Mouse (Mus musculus): ENCODE measurements around the gene Emsy. TPM values are rescaled to one million over a fixed set of nuclear protein-coding genes. Genes with fewer than 3 reads are reported as not detected.
A peak's percentile ranks its signal among the peaks of the same experiment; 100 is the strongest.

Emsy gene
- total RNA-seq, 4 experiments from 2014 or later: 56.6 to 65.0 (median 59.1) TPM

DNA sequence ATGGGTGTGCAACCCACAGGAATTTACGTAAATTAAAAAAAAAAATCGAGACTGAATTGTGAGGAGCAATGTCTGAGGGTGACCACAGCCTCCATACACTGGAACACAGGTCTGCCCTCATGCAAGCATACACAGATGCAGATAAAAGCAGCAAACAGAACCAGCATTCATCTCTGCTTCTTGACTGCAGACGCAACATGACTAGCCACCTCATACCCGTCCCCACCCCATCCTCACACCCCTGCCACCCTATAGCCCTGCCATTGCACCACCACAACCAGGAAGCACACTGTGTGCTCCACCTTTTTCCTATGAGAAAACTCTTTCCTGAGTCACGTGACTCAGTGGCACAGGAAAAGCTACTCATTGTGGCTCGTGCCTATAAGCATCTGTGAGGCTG is 76.9 kb downstream of the Emsy start:
- DNase-seq (ENCODE audit: low spot score in 2 of 2): no peak

DNA sequence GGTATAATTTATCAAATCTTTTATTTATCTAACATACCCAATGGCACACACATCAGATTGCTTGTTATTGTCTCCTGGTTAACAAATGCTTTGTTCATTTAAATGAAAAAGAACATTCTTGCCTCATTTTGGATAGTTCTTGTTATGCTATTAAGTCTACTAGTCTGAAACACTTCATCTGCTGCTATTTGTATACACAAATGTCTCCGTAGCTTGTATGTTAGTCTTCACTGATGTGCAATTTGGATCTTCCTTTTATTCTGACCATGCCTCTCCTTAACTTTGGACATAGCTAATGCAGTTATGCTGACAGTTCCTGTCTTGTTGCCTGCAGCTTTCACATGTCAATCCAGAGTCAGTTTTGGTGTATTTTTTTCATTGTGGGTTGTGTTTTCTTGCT is 79.1 kb downstream of the Emsy start:
- no peak for DNase-seq (ENCODE audit: low spot score in 2 of 2)

DNA sequence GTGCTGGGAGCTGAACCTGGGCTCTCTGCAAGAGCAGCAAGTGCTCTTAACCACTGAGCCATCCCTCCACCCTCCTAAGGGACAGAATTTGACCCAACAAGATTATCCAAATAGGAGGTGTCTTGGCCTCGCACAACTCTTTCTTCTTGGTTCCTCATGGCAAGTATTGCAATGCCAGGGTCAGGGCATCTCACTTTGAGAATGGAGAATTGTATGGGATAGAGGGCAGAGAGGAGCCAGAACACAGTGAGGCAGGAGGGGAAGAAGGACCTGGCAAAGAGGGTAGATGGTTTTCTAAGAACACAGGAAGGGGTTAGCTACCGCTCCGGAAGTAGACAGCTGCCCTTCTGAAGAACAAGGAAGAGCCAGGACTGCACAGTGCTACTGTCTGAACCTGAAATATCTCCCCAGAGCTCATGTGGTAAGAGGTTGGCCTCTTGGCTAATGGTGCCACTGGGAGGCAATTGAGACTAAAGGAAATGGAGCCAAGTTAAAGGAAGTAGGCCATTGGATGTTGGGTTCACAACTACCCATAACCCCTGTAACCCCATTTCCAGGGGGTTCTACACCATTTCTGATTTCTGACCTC is 80.8 kb downstream of the Emsy start:
- DNase-seq (ENCODE audit: low spot score in 2 of 2): no peak

DNA sequence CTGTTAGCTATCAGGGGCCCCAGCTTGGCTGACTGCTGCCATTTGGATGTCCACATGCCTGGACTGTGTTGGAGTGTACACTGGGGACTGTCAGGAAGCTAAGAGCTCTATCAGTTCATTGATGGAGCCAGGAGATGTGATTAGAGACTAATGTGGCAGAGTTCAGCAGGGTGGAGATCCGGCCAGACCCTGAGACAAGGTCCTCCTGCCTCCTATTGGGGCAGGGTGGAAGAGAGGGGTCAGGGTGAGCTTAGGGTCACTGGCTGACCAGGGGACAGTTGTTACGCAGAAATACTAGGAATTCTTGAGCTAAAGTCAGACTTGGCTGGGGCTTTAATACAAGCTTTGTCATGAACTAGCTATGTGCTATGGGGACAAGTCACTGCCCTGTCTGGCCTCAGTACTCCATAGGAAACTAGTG is 81.8 kb downstream of the Emsy start:
- no peak for DNase-seq (ENCODE audit: low spot score in 2 of 2)

DNA sequence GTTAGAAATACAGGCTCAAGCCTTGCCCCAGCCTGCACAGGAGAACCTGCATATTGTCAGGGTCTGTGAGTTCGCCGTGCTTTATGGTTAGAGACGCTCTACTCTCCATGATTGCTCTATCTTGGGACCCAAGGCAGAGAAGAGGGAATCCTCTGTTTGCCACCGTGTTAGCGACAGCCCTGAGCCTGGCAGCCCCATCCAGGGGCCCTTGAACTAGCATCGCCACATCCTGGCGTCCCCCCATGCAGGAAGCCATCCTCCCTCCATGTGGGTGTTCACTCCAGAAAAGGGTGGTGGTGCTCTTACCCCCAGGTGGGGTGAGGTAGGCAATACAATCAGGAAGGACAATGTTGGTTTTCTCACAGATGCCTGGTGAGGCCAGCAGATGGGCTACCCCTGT is 82.3 kb downstream of the Emsy start:
- no peak for DNase-seq (ENCODE audit: low spot score in 2 of 2)

DNA sequence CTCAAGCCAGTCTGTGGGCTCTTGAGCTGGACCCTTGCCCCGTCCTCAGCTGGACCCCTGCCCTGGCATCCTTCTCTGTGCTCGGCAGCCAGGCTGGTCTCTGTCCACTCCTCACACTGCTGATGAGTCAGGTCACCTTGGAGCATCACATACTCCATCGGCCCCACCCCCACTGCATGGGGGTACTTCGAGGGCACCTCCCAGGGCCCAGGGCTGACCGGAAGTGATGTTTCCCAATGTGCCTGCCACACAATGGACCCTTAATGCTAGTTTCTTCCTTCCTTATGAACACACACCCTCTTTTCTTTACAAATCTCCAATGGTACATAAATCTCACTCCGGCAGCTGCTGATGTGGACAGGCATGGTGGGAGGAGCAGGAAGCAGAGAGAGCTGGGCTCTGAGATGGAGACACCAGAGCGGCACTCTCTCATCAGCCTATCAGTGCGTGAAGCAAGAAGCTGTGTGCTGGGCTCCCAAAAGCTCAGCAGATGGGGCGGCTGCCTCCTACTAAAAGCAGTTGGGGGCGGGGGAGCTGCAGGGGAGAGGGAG is 83.3 kb downstream of the Emsy start:
- DNase-seq (ENCODE audit: low spot score in 2 of 2): peak in 1 of 2 experiments; percentile 45

DNA sequence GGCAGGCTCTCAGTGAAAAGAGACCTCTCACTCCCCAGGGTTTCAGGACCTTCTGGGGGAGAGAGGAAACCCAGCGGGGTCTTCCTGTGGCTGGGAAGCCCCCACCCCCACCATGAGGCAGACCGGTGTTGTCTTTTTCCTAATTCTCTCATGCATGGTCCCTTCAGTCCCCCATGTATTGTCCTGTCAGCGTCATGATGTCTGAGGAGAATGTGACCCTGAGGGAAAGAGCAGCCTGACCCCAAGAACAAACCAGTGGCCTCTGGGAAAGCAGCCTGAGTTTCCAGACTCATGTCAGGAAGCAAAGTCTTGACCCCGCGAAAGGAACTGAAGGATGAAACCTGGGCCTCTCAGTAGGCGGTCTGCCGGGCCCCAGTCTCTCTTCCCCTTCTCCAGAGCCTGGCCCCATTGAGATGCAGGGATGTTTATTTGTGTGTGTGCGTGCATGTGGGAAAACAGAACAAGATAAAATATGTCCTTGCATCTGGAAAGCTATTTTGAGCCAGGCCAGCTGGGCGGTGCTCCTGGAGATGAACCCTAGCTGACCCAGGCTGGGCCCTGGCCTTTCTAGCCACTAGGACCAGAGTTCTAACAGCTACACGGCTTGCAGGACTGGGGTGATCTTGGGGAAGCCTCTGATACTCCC is 84.2 kb downstream of the Emsy start:
- no peak for DNase-seq (ENCODE audit: low spot score in 2 of 2)

DNA sequence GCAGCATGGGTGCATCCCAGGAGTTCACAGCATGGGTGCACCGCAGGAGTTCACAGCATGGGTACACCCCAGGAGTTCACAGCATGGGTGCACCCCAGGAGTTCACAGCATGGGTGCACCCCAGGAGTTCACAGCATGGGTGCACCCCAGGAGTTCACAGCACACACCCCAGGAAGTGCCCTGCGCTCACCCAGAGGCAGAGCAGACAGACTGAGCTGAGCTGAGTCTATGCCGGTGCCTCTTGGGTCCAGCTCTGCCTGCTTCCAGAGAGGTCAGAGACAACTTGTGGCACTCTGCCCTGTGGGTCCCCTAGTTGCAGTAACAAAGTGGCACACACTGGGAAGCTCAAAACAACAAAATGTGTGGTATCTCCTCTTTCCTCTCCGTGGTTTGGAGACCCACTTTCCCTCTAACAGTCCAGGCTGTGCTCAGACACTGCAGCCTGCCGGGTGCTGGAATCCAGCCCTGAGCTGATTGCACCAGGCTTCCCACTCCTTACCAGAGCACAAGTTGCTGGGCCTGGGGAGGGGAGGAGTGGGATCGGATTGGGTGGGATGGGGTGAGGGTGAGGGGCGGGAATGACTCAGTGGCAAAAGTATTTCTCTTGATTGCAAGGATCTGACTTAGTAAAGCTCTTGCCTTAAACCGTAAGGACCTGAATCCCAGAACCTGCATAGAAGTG is 85.6 kb downstream of the Emsy start:
- no peak for DNase-seq (ENCODE audit: low spot score in 2 of 2)

DNA sequence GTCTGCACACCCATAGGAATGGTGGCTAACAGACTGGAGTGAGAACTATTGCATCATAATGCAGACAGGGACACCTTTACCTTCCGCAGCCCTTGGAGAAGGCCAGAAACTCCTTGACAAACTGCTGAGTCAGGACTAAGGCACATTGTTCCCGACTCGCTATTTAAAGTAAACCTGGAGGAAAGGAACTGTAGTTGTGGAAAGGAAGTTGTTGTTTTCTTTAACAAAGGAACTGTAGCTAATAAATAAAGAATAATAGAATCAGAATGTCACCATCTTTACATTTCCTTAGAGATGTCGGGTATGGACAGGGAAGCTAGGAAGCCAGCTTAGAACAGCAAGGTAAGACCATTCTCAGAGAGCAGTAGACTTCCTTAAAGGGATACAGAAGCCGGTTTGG is 89.5 kb downstream of the Emsy start:
- no peak for DNase-seq (ENCODE audit: low spot score in 2 of 2)

DNA sequence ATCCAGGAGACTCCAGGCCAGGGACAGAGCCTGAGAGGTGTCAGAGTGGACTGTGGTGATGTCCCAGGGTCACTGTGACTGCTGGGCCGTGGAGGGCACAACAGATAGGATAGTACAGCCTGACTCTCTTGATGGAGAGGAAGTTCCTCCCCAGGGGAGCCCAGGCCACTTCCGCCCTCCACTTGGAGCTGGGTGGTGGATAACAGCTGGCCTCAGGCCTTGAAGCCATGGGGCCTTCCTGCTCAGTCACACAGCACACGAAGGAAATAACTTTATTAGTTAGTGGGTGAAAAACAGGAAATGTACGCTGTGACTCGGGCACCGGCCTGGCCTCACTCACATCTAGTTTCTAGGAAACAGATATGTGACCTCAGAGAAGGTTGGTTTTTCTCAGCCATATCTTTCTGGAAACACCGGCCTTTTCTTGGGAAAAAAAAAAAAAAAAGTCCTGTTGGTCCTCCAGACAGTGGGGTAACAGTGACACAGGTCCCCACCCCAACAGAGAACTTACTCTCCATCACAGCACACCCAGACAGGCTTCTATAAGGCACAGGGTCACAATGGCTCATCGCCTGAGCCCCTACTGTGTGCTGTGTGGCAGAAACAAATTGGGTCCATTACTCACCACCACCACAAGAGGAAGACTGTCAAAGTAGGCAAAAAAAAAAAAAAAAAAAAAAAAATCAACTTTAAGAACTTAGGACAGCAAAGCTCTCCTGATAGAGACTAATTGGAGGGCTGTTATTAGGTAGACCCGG is 91.8 kb downstream of the Emsy start:
- no peak for DNase-seq (ENCODE audit: low spot score in 2 of 2)

DNA sequence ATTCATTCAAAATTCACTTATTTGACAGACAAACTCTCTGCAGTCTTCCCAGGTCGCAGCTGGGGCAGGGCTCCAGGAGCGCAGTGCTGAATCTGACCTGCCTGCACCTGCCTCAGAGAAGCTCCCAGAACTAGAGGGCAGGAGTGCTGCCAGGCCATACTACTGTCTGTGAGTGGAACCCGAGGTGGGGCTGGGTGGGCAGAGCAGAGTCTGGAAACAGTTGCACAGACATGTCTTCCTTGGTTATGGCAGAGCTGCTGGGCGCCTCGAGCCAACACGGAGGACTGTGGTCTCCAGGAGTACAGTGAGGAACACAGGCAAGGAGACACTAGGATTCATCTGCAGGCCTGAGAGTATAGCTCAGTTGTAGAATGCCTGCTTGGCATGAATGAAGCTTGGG is 92.6 kb downstream of the Emsy start:
- DNase-seq (ENCODE audit: low spot score in 2 of 2): no peak

DNA sequence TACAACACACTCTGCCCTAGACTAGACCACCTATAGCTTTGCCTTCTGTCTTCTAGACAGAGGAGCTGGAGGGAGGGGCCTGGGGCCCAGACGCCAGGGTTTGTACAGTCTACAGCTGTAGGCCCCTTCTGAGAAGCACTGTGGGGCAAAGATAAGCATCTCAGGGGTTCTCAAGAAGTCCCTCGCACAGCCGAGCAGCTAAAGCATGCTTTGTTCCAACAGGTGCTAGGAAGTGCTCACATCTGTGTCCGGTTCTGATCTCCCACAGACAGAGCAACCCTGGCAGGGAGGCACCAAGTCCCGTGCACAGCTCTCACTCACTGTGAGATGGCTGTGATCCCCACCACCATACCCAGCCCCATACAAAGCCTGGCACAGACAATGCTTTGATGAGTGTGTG is 93.6 kb downstream of the Emsy start:
- no peak for DNase-seq (ENCODE audit: low spot score in 2 of 2)

DNA sequence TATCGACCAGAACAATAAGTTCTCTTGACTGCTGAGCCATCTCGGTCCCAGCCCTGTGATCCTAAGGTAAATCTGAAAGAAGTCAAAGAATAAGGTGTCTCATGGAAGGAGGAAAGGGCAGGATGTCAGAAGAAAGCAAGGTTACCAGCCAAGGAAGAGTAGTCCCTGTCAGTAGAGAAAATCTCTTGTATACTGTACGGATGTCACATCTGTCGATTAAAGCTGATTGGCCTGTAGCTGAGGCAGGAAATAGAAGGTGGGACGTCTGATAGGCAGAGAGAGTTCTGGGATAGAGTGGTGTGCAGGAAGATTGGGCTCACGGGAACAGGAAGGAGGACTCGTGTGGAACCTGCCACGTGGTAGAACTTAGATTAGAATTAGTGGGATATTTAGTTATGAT is 94.4 kb downstream of the Emsy start:
- no peak for DNase-seq (ENCODE audit: low spot score in 2 of 2)

DNA sequence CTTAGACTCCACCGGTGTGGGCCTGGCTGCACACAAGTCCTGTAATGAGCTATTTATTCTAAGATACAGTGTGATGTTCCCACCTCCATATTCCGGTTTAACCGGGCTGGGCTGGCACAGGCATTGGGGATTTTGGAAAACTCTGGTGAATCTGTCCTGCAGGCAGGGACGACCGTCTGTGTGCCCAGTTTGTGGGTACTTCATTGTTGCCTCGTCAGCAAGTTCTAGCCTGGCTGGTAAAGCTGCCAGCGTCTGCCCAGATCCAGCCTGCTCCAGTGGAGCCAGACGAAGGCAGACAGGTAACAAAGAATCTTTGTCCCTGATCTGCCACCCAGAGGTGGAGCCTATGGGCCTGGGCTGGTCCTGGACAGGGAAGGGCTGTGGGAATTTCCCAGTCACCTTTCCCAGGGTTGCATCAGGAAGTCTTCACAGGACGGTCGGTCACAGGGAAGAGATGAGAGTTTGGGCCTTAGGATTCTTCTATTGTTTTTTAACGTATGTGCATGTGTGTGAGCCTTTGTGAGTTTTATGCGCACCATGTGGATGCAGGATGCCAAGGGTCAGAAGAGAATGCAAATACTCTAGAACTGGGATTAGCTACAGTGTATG is 94.9 kb downstream of the Emsy start:
- DNase-seq (ENCODE audit: low spot score in 2 of 2): no peak

DNA sequence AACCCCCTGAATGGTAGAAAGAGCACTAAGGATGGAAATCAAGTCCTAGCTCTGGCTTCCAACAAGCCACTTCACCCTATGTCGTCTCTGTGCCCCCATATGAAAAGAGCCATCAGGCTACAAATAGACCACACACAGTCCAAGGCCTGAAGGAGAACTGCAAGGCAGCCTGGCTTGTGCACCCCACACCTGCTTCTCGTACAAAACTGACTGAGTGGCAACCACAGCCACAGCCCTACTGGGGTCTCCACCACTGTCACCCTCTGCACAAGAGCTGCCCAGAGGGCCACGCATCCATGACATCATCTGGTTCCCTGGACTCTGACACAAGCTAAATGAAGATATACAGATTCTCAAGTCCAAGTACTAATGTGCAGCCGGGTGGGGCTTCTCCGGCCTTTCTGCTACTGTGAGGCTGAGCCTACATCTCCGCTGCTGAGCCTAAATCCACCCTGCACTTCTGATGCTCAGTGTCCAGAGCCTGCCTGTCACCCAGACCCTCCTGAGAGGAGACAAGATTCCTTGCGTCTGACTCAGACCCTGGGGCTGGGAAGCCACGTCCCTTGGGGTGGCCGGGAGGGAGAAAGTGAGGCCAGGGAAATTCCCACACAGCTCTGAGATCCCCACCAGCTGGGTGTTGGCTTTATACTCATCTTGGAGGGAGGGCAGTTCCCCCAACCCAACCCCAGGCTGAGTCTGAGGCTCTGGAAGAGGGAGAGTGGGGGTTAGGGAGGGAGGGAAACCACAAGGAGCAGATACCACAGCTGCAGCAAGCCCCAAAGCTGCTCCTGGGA is 98.3 kb downstream of the Emsy start:
- DNase-seq (ENCODE audit: low spot score in 2 of 2): no peak

DNA sequence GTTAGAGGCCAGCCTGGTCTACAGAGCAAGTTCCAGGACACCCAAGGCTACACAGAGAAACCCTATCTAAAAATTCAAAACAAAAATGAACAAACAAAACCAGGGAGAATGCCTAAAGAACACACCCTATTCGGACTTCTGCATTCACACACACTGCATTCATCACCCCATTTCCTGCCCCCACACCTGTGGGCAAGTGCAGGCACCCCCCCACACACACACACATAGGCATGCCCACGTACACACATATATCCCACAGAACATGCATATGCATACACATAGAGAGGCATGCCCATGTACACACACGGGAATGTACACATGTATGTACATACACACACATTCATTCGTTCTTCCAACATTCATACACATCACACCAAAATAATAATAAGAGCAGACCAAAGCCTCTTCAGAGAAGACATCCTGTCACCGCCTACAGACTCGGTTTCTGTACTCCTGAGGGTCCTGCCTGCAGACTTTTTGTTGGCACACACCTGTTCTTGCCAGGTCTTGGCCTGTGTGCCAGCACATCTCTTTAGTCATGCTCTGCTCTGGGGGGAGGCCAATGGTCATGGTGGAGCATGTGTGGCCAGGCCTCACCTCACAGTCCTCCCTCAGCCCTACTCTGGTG is 99.7 kb downstream of the Emsy start:
- DNase-seq (ENCODE audit: low spot score in 2 of 2): no peak

DNA sequence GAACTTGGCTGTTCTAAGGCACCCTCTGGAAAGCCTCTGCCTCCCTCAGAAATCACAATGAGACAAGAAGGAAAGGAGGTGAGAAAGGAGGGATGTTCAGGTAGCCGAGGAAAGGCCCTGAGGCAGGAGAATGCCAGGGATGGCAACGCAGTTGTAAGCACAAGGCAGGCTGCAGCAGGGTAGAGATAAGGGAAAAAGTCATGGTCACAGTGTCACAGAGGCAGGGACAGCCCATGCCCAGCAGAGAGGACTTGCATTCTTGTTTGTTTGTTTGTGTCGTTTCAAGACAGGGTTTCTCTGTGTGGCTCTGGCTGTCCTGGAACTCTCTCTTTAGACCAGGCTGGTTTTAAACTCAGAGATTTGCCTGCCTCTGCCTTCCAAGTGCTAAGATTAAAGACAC is 105.5 kb downstream of the Emsy start:
- no peak for DNase-seq (ENCODE audit: low spot score in 2 of 2)

DNA sequence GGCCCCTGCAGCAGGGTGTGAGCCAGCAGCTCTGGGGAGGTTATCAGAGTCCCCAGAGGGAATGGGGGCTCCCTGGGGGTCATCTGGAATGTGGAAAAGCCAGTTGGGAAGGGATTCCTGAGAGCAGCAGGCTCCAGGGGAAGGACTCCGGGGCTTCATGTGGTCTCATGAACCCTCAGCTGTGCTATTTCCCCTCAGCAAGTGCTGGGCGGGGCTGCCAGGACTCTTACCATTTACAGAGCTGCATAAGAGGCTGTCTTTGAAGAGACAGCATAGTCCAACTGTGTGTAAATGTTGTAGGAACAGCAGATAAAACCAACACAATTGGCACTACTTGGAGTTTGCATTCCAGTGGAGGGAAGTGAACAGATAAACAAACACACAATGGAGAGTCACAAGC is 106.0 kb downstream of the Emsy start:
- no peak for DNase-seq (ENCODE audit: low spot score in 2 of 2)

DNA sequence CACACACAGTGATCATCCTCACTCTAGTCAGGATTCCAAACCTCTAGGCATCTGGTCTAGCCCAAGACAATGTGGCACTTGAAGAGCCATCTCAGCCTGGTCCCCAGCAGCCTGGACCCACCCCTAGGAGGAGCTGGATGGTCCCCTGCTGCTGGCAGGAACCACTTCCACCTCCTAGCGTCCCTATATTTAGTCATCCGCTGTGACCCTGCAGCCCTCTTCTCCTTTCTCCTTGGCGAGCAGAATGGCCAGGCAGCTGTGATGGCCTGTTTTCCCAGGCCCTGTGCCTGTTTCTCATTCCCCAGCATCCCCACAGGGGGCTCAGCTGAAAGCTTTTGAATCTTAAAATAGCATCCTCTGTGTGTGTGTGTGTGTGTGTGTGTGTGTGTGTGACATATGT is 107.7 kb downstream of the Emsy start:
- DNase-seq (ENCODE audit: low spot score in 2 of 2): no peak

DNA sequence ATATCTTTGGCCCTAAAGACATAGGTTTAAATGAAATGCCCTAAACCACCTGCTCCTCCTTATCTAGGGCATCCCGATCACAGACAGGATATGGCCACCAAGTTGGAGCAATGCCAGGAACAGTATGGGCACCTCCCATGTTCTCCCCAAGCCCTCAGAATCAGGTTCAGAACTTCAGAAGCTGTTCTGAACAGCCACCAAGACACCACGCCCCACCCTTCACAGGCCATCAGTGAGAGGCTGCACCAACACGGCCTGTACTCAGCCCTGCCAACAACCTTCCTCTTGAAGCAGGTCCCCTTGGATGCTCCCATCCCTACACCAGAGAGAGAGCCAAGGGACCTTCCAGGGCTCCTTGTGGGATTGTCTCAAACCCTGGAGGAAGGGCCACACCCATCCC is 112.0 kb downstream of the Emsy start:
- no peak for DNase-seq (ENCODE audit: low spot score in 2 of 2)
